Mouse (Mus musculus) cerebellum, postnatal 4 days (tissue): ENCODE data around the gene Larp1.

Experiments
- DNase-seq, 2 experiments: peaks; one replicate each; pipeline ENCODE4 v3.0.0; 2022; ENCODE audit warnings: low spot score in 2 of 2, mixed read lengths in 1 of 2

The Larp1 gene

DNA sequence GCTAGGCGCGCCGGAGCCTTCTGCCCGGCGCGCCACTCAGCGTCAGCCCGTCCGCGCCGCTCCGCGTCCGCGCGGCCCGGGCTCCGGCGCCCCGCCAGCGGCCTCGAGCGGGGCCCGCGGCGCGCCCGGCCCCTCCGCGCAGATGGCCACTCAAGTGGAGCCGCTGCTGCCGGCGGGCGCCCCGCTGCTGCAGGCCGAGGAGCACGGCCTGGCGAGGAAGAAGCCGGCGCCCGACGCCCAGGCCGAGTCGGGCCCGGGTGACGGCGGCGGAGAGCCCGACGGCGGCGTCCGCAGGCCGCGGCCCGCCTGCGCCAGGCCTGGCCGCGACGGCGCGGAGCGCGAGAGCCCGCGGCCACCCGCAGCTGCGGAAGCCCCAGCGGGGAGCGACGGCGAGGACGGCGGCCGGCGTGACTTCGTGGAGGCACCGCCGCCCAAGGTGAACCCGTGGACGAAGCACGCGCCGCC lies at the start of gene Larp1:
TSS of gene Larp1 (plus strand) at position 14 of the 465 bp plus-strand sequence.
- DNase-seq: no peak

DNA sequence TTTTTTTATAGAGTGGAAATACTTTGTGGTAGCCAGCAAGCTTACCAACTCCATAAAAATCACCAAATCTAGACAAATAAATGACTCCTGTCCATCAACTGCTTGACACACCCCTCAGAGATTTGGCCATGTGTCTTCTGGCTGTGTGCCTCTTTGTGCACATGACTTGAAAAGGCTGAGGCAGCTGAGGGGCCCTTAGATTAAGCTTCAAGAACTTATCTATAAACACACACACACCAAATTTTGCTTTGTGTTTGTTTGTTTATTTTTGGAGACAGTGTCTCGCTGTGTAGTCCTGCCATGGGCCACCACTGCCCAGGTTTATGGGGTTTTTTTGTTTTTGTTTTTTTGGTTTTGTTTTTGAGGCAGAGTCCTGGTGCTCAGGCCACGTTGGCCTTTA lies 48.9 kb upstream of the Larp1 start:
- no peak for DNase-seq

DNA sequence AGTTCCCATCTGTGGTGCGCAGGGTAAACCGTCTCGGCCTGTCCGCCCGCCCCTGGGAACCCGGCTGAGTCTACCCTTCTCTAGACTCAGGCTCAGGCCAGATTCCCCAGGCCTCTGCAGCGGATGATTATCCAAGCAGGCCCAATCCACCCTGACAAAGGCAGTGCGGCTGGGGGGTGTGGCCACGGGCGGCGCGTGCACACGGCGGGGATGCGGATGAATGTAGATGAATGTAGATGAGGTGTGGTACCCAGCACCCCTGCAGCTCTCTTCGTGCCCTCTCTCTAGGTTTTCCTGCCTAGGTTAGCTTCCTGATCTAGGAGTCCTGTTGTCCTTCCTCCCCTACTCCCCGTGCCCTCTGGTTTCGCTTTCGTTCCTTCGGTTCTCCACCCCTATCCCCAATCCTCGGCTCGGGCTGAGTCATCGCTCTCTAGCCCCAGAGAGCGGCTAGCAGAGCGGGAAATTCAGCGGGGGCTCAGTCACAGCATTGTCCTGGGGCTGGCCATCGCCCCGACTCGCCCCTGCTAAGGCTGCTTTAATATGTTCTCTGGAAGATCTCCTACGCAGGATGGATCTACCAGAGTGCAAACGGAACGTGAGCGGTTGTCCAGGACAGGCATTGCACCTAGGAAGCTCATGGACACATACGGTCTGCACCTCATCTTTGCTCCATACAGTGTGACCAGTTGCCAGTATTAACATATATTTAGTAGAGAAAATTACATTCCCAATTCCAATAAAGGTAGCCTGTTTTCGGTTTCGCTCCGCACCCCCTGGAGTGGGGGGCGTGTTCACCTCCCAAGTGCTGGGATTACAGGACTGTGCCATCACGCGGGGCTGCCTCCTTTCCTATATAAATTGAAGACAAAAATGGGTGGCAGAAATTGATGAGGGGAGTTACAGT lies 46.2 kb upstream of the Larp1 start:
- peak; percentile 47 to 79 for DNase-seq

DNA sequence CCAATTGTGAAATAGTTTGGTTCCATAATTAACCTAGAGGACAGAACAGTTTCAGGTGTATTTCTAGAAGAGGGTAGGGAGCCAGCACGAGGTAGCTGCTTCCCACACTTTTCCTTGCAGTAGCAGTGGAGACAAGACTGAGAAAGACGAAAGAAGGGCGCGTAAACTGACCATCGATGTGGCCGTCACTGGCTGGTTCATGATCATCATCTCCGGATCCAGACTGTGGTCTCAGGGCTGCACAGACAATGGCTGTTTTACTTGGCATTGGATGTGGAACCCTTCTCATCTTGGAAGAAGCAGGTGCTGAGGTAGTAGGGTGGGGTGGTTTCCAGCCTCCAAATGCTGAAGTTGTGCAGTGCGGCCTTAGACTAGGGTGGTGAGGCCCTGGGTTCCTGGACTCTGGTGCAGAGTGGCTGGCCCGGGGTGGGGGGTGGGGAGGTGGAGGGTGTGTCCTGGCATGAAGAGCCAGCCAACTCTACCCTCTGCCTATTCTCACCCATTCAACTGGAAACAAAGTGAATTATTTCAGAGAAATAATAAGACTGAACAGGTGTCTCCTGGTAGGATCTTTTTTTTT lies 45.5 kb upstream of the Larp1 start:
- no peak for DNase-seq

DNA sequence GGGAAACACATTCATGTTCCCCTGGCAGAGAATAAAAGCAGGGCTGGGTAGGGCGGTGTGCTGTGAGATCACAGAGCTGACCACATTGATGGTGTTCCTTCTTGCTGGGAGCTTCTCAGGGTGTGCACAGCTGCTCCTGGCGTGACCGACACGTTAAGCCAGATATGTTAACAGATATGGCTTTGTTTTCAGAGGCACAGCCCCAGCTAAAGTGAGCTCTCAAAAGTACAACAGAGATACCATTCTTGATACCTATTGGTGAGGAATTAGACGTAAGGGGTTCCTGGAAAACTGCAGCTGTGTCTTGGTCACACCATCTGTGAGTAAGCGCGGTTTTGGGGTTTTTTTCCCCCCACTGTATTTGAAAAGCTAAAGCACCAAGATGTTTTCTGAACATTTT lies 42.2 kb upstream of the Larp1 start:
- no peak for DNase-seq

DNA sequence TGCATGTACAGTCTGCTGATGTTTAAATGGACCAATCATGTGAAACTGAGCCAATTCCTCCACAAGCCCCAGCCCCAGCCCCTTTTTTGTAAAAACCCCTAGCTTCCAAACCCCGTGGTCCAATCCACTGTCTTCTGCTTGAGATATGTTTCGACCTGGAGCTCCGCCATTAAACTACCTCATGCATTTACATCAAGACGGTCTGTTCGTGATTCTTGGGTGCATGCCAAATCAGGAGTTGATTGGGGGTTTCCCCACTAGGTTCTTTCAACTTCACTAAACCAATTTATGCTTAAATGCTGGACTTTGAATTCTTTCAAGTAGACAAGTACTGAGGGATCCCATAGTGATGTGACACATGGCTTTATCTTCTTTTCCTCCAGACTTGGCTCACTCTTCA lies 40.6 kb upstream of the Larp1 start:
- DNase-seq: no peak

DNA sequence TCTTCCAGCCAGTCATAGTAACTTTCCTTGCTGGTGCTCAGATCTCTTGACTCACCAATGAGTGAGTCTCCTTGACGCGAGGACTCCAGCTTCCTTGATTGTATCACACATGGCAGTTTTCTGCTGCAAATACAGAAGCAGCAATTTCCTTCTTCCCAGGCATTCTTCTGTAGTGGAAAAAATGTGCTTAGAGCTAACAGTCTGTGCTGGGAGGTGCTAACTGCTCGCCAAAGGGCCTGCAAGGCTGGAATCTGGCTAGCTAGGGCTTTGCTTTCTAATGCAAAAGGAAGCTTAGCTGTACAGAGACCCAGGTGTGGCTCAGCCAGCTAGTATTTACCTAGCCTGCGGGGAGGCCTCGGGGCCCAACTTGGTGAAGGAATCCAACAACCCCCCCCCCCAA lies 38.3 kb upstream of the Larp1 start:
- DNase-seq: no peak

DNA sequence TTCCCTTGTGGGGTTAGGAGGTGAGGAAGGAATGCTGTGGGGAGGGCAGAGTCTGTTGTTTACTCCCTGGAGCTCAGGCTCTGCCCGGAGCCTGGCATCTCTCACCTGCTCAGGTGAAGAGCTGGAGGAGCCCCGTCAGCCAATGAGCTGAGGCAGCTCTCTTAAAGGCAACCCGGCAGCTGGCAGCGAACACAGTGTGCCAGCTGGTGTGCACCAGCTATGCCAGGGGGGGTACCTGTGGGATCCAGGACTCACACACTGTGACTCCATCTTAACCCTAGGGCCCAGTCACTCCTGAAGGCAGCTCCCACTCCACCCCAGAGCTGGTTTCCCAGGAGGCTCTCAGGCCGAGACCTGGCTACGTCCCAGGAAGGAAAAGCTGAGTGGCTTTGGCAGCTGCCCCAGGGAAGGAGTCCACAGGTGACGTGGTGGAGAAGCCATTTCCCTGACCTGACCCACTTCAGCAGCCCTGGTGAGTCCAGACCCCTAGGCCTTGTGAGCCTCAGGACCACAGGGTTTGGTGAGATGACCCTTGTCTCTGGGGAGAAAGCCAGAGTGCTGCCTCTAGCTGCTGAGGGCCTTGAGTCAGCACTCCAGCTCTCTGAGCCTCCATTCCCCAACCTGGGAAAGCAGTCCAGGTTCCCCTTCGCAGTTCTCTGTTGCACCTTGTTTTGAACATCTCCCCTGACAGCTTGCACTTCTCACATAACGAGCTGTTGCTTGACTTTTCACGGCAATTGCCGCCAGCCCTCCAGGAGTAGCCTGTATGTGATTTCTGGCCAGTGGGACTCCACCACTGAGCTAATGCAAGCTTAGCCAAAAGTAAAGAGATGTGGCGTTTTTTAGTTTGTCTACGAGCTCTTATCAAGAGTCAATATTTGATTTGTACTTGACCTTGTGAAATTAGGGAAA lies 35.6 kb upstream of the Larp1 start:
- no peak for DNase-seq

DNA sequence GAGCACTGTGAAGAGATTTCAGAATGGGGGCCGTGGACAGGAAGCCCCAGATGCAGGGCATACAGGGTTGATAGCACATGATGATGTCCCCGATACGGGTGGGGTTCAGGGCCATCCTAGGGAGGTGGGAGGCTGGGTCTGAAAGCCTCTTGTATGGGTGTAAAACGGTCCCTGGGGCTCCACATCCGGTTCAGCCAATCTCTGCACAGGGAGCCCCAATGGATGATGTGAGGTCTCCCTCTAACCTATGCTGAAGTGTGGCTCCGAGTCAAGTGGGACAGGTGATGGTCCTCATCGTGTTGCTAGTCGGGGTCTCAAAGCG lies 35.0 kb upstream of the Larp1 start:
- no peak for DNase-seq

DNA sequence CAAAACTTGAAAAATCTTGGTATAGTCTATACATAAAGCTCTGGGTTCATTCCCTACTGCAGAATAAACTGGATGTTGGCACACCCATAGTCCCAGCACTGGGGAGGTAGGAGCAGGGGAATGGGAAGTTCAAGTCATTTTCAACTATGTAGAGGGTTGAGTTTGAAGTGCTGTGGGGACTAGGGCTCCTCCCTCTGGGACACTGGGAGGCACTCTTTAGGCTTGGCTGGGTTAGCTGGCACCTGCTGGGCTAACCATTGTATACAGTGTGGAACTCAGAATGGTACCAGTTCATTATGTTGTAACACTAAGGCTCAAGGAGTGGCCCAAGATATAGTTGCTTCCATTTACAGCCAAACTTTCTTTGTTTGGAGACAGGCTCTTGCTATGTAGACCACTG lies 33.0 kb upstream of the Larp1 start:
- no peak for DNase-seq

DNA sequence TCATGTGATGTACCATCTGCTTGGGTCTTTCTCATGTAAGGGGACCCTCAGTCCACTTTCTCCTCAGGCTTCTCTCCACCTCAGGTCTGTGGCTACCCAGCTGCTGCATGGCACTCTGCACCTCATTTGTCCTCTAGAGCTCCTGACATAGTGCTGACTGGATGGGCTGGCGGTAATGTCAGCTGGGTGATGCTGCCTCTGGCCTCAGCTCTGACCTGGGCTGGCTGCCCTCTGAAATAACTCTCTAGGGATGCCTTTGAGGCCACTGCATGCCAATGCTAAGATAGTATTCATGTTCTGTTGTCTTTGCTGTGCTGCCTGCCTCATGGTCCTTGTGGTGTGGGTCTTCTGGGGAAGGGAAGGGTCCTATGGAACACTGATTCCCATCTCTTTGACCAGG lies 31.2 kb upstream of the Larp1 start:
- DNase-seq: no peak

DNA sequence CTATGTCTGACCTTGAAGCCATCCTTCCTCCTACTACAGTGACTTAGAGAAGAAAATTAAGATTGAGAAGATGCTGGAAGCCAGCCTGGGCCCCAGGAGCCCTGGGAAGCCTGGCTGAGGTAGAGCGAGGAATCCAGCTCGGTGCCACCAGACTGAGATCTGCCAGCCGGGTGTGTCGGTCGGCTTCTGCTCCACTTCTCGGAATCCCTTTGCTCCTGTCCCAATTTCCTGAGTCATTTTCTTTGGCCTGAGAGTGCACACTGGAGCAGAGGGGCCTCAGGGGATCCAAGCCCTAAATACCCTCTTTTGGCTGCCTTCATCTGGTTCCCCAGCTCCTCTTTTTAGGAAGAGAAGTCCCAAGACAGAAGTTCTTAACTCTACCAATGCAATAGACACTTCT lies 29.2 kb upstream of the Larp1 start:
- no peak for DNase-seq

DNA sequence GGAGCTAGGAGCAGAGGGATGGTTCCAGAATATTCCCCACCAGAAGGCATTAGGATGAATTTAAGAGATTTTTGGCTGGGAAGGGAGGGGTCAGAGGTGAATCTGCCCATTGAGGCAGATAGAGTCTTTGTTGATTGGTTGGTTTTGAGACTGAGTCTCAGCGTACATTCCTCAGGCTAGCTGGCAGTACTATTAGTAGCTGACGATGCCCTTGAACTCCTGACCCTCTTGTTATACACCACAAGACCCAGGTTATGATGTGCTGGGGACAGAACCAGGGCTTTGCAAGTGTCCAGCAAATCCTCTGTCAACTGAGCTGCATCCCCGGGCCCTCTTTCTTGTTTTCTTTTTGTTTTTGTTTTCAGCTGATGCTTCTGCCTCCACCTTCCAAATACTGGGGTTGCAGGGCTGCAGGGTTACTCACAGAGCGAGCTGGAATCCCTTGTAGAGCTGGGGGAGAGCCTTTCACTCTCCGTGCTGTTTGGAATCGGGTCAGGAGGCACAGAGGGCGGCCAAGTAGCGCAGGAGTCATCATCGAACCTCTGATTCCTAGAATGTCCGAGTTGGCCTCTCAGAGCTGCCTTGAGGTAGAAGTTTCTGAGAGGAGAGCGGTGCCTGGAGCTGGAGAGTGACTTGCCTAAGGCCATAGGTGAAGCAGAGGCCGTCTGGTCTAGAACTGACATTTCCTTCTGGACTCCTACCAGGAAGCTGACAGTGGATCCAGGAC lies 27.6 kb upstream of the Larp1 start:
- no peak for DNase-seq

DNA sequence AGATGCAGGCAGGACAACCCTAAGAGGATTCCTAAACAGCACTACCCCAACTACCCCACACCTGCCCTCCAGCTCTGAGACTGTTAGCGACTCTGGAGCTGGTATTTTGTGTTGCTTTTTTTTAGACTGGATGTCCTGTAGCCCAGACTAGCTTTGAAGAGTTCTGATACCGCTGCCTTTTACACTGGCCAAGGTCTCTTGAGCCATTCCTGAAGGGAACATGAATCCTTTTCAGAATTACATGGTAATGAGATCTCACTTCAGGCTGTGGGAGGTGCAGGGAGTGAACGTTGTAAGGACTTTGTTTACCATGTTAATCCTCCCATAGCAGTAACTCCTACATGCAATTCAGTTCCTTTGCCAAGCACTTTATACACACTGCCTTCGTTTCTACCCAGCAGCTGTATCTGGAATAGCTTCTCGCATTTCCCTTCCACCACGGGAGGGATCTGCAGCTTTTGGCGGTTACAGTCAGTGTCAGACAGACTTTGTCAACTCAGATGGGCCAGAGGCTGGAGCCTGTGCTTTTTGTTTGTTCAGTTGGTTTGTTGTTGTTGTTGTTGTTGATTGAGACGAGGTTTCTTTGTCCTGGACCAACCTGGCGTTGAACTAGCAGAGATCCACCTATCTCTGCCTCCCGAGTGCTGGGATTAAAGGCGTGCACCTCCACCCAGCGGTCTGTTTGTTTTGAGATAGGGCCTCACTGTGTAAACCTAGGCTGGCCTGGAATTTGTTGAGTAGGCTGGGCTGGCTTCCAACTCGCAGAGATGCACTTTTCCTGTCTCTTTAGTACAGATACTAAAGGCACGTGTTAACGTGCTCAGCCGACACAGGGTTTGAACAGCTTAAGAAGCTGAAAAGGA lies 25.2 kb upstream of the Larp1 start:
- DNase-seq: no peak

DNA sequence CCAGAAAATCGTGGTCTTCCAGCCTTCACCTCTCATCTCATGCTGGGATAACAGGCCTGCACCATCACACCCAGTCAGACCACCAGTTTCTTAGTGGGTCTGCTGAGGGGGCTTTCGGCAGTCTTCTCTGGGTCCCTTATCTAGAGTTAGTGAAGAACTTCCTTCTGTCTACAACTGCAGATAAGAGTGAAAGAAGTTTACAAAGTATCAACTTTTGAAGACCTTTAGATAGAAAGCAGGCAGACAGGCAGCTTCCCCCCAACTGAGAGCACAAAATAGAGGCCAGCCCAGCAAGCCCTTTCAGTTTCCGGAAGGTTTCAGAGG lies 24.6 kb upstream of the Larp1 start:
- DNase-seq: no peak

DNA sequence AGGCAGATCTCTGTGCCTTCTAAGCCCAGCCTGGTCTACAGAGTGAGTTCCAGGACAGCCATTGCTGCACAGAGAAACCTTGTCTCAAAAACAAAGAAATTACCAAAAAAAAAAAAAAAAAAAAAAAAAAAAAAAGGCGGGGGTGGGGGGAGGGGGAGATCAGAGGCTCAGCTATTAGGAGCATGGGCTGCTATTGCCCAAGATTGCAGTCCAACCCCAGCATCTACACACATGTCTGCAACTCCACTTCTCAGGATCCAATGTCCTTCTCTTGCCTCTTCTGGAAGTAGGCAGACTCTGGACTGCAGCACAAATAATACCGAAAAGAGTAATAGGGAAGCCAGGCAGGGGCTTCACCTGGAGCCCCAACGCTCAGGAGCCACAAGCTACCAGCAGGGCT lies 23.4 kb upstream of the Larp1 start:
- DNase-seq: no peak

DNA sequence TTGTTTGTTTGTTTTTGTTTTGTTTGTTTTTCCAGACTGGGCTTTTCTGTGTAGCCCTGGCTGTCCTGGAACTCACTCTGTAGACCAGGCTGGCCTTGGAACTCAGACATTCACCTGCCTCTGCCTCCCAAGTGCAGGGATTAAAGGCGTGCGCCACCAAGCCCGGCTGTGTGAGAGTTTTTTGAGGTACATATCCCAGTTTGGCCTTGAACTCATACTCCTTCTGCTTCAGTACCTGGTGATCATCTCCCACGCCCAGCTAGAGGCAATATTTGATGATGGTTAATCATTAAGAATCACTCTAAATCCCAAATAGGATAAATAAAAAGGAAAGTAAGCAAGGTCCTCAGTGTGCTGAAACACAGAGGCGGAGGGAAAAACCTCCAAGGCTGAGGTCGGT lies 22.8 kb upstream of the Larp1 start:
- no peak for DNase-seq

DNA sequence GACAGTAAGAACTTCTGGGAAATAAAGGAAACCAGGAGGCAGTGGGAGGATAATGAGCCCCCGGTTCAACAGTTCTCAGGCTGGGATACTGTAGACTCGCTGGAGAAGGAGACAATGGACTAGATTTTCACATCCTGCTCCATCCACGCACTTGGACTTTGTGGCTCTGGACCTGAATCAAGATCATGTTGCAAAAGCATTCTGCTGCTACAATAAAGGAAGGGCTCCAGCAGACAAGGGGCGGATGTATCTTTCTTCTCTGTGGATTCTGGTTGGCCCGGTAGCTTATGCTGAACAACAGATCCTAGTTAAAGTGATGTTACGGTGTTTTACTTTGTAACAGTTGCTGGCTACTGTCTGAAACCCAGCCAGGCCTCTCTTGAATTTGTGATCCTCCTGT lies 22.4 kb upstream of the Larp1 start:
- no peak for DNase-seq

DNA sequence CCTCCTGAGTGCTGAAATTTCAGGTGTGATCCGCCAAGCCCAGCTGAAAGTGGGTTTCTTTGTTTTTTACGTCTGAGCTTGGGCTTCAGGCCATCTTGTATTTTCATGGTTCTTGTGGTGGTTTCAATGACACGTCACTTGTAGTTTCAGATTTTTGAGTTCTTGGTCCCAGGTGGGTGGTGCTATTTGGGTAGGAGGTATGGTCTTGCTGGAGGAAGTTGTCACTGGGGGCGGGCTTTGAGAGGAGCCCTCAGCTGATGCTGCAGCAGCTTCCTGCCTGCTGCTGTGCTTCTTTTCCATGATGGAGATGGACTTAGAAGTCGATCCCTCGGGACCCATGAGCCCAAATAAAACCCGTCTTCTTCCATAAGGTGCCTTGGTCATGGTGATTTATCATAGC lies 22.0 kb upstream of the Larp1 start:
- DNase-seq: no peak

DNA sequence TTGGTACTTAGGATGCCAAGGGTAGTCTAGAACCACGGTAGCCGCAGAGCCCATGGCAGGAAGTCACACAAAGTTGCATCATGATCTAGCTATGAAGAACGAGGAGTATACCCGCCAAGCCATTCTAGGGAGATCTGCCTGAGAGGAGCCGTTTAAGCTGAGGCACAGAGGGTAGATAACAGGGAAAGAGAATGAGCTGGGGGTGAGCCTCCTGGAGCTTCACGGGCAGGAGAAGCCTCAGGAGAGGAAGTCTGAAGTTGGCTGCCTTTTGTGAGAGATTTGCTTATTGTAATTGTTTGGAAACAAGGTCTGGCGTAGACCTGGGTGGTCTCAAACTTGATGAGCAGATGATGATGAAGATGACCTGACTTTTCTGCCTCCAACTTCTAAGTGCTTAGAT lies 10.7 kb upstream of the Larp1 start:
- DNase-seq: no peak

DNA sequence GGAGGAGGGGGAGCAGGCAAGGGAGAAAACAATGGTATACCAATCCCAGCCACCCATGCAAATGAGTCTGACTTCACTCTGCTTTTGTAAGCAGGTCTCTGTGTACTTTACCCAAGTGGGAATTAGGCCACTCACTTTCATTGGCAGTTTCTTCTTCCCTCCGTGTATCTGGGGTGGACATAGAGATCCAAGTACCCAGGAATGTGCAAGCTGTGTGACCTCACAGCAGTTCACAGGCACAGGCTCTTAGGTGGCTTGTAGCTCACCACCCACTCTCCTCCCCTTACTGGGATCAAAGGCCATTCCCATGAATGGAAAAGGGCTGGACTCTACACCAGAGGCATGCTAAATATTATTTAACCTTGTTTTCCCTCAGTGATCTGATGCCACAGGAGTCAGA lies 10.0 kb upstream of the Larp1 start:
- DNase-seq: no peak
